Mouse (Mus musculus) kidney, postnatal 36 days (tissue): ENCODE data around the gene Fam241a.

Experiments used
- DNase-seq, 2 experiments: peaks; one replicate each; pipeline ENCODE4 v3.0.0; 2021 to 2022; ENCODE audit warnings: mixed read lengths in 2 of 2

The Fam241a gene

DNA sequence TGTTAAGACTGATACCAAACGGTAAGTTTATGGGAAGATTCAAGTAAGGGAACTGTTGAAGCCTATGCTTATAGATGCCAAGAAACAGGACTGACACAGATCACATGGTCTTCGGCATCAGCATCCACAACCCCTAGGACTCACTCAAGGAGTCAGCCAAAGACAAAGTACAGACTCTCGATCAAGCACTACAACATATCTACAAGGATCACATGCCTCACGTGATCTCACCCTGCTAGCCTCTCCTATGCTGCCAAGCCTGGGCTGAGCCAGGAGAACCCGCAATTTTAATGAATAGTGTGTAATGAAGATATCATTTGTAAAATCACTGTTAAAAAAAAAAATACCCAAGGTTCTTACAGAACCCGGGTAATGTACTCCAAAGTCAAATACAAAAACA is 60.5 kb downstream of the Fam241a start:
- peak; percentile 31 to 42 for DNase-seq

GRCm38 (mm10) chr3:127834040-127834439 is 62.1 kb downstream of the Fam241a start:
- DNase-seq, result no peak

- no peak for DNase-seq
Observed at GRCm38 (mm10) chr3:127831079-127831478, 65.0 kb downstream of the Fam241a start.

DNA sequence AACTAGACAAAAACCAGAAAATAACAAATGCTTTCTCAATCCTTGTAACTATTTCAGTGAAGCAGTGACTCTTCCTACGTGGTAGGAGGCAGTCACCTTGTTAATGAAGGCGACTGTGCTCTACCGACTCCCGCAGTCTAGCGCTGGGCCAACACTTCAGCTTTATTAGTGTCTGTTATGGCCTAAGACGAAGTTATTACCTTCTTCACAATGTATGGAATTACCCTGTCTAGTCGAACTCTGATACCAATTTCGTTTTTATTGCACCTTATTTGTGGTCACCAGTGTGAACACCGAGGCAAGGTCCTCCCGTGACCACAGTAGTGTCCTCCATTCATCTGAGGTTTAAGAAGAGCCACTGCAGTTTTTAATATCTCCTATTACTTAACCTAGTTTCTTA is 65.9 kb downstream of the Fam241a start:
- no peak for DNase-seq

- DNase-seq, result peak; percentile 47 to 56
Observed at GRCm38 (mm10) chr3:127827123-127827522, 69.0 kb downstream of the Fam241a start.

- DNase-seq, result no peak
Observed at GRCm38 (mm10) chr3:127826503-127826902, 69.6 kb downstream of the Fam241a start.

- DNase-seq, result no peak
Observed at GRCm38 (mm10) chr3:127823886-127824863, 71.9 kb downstream of the Fam241a start.

GRCm38 (mm10) chr3:127821209-127821608 is 74.9 kb downstream of the Fam241a start:
- no peak for DNase-seq

DNA sequence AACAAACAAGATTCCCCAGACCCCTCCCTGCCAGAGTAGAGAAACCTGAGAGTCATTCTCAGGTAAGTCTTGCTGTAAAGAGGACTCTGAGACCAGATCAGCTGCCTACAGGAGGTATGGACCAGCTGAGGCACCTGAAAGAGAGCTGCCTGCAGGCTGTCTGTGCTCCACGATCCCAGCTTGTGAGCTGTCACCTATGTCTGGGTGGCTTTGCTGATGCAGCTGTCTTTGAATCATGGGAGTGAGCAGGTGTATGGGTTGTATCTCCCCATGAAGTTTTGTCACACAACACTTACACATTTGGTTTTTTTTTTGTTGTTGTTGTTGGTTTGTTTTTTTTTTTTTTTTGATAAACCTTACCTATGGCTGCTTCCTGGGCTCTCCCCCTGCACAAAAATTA is 75.7 kb downstream of the Fam241a start:
- no peak for DNase-seq
